Mouse (Mus musculus): ENCODE measurements around the gene Cnga4.
"Not testable (repeated sequence)": the region's sequence is repeated elsewhere in the genome, so short reads cannot be mapped to it uniquely, and the experiment has no call there.

Gene Cnga4

GRCm38 (mm10) chr7:105404268-105404667 lies at the start of gene Cnga4:
Cnga4 (plus strand) TSS chr7:105404568.
- no peak for DNase-seq (ENCODE audit: low spot score)

- DNase-seq (ENCODE audit: low spot score), result not testable (repeated sequence)
These were observed 48.3 kb upstream of the Cnga4 start for GRCm38 (mm10) chr7:105356064-105356463.

GRCm38 (mm10) chr7:105356487-105356886 lies 47.9 kb upstream of the Cnga4 start:
- DNase-seq (ENCODE audit: low spot score), result not testable (repeated sequence)

- DNase-seq (ENCODE audit: low spot score), result no peak
These were observed 42.7 kb upstream of the Cnga4 start for GRCm38 (mm10) chr7:105361713-105362112.

GRCm38 (mm10) chr7:105367268-105367667 lies 37.1 kb upstream of the Cnga4 start:
- no peak for DNase-seq (ENCODE audit: low spot score)

- DNase-seq (ENCODE audit: low spot score), result no peak
These were observed 36.4 kb upstream of the Cnga4 start, which contains the start of gene Olfr692 for GRCm38 (mm10) chr7:105367930-105368329. Olfr692 (plus strand) TSS chr7:105368230.

- DNase-seq (ENCODE audit: low spot score), result no peak
These were observed 35.8 kb upstream of the Cnga4 start for GRCm38 (mm10) chr7:105368521-105368920.

GRCm38 (mm10) chr7:105372912-105373311 lies 31.5 kb upstream of the Cnga4 start:
- no peak for DNase-seq (ENCODE audit: low spot score)

GRCm38 (mm10) chr7:105373509-105373908 lies 30.9 kb upstream of the Cnga4 start:
- no peak for DNase-seq (ENCODE audit: low spot score)

GRCm38 (mm10) chr7:105373976-105374375 lies 30.4 kb upstream of the Cnga4 start:
- DNase-seq (ENCODE audit: low spot score), result no peak

GRCm38 (mm10) chr7:105374866-105375265 lies 29.5 kb upstream of the Cnga4 start, which contains the start of gene Gm5901:
Gm5901 (plus strand) TSS chr7:105375038.
- no peak for DNase-seq (ENCODE audit: low spot score)

- DNase-seq (ENCODE audit: low spot score), result no peak
These were observed 24.0 kb upstream of the Cnga4 start for GRCm38 (mm10) chr7:105380329-105380728.

- no peak for DNase-seq (ENCODE audit: low spot score)
These were observed 16.7 kb upstream of the Cnga4 start for GRCm38 (mm10) chr7:105387696-105388095.

- DNase-seq (ENCODE audit: low spot score), result no peak
These were observed 14.1 kb upstream of the Cnga4 start for GRCm38 (mm10) chr7:105390236-105390635.

- DNase-seq (ENCODE audit: low spot score), result no peak
These were observed 9.8 kb upstream of the Cnga4 start for GRCm38 (mm10) chr7:105394606-105395005.

GRCm38 (mm10) chr7:105395131-105395820 lies 9.1 kb upstream of the Cnga4 start:
- no peak for DNase-seq (ENCODE audit: low spot score)

GRCm38 (mm10) chr7:105396126-105396525 lies 8.2 kb upstream of the Cnga4 start:
- no peak for DNase-seq (ENCODE audit: low spot score)

- DNase-seq (ENCODE audit: low spot score), result peak; percentile 39
These were observed 5.1 kb upstream of the Cnga4 start for GRCm38 (mm10) chr7:105399058-105399934.

- DNase-seq (ENCODE audit: low spot score), result peak; percentile 100
These were observed 4.3 kb upstream of the Cnga4 start, which contains the start of gene Fam160a2 for GRCm38 (mm10) chr7:105399935-105400624. Fam160a2 (minus strand) TSS chr7:105400054.

GRCm38 (mm10) chr7:105406322-105406721 lies 2.0 kb downstream of the Cnga4 start:
- no peak for DNase-seq (ENCODE audit: low spot score)

- peak; percentile 82 for DNase-seq (ENCODE audit: low spot score)
These were observed 7.7 kb downstream of the Cnga4 start for GRCm38 (mm10) chr7:105411874-105412632.

GRCm38 (mm10) chr7:105414385-105414784 lies 10.0 kb downstream of the Cnga4 start:
- no peak for DNase-seq (ENCODE audit: low spot score)
